Mouse (Mus musculus): Measurements from ENCODE around the gene Nfe2. TPM values are rescaled to one million over a fixed set of nuclear protein-coding genes. Genes with fewer than 3 reads are reported as not detected.

Nfe2 gene
- 1.1 TPM for polyA plus RNA-seq (2017; shearing (Covaris generic))

DNA sequence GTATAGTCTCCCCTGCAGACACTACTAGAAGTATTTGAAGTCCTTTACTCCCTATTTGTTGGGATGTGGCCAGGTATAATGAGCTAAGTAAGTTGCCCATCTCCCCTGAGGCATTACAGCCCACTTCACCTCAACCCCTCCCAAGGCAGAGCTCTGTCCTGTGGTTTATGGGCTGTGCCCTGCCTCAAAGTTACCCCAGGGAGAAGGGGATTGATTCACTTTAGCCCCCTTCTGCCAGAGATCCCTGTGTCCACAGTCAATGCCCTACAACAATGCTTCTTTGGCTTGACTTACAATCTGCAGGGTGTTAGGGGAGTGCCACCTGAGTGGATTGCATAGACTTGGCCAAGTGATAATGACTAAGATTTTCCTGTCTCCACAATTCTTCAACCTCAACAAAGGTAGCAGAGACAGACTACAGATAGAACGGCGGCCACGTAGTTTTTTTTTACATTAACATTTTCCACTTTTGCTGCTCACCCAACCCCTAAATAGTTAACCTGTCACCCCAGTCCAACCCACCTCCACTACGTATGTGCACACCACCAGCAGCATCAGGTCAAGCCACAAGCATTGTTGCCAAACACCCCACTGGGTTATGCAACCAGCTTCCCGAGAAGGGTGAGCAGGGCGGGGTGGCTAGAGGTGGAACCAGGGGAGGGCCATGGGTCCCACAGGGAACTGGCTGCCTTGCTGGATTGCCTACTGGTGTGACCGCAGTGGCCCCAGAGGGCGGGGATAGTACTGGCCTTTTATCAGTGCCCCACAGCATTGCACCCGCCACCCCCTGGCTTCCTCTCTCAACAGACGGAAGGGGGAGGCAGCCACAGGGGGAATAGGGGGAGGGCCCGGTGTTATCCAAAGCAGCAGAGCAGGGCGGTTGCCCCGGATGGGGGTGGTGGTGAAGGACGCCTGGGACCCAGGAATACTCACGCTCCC is at the start of gene Nfe2:
Gene Nfe2 (minus strand): TSS at position 614 of the 939 bp plus-strand sequence.

DNA sequence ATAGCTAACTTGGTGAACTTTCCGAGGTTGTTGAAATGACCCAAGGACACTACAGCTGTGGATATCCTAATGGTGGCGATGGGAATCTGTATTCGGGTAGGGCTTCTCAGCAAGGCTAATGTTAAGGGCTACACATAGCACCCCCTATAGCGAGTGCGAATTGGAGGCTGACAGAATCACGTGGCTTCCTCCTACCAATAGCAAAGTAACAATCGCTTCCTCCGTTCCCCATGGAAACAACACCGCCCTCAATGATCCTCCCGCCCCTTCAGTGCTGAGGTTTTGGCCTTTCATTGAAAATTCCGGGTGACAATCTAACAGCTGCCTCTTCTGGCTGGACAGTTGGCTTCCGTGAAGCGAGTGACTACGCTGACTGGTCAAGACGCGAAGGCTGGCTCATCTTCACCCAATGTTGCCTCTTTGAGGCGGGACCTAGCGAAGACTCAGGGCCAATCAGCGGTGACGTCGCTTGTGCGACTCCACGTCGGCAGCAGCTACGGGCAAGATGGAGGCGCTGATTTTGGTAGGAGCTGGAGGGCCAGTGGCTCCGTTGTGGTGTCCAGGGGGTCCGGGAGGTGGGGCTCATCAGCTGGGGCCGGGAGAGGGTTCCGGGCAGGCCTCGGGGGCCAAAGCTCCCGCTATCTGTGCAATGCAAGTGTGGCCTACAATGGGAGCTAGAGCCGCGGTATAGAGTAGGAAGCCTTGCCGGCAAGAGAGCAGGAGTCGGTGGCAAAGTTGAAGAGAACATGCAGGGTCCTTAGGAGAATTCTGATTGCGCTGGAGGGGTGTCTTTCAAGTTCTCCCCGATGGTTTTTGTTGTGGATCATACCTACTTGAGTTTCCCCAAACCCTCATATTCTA is 14.4 kb upstream of the Nfe2 start, which contains the start of gene Copz1:
Gene Copz1 (plus strand): TSS at position 296 of the 861 bp plus-strand sequence.

DNA sequence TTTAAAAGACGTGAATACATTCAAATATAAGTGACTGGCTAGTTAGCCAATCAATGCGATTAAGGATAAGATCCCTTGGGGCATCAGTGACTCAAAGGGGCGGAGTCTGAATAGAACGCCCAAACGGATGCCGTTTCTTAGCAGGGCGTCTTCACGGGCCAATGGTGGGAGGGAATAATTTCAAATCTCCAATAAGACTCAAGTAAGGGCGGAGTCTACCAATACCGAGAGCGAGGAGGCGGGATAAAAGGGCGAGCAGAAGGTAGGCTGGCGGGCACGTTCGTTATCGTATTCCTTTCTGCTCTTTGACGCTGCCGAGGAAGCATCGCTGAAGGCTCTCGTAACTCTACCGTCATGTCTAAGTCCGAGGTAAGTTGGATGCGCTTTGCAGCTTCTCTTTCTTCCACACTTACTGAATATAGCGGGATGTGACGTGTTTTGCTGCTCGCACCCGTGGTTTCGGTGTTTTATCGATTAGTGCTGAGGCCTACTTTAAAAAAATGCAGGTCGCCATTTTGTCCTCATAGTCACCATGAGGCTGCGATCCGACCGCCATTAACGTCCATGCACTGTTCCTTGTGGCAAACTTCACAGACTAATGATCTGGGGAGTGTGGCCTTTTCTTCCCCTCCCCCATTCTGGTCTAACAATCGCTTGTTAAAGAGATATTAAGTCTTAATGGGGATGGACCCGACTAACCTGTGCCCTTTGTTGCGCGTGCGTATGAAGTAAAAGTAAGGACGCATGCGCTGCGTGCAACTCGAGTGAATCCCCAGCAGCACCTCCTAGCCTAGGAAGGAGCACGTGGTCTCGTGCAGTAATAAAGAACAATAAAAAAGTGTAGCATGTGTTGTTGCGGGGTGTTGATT is 17.8 kb downstream of the Nfe2 start, which contains the start of gene Hnrnpa1:
Gene Hnrnpa1 (plus strand): TSS at position 273 of the 869 bp plus-strand sequence.

DNA sequence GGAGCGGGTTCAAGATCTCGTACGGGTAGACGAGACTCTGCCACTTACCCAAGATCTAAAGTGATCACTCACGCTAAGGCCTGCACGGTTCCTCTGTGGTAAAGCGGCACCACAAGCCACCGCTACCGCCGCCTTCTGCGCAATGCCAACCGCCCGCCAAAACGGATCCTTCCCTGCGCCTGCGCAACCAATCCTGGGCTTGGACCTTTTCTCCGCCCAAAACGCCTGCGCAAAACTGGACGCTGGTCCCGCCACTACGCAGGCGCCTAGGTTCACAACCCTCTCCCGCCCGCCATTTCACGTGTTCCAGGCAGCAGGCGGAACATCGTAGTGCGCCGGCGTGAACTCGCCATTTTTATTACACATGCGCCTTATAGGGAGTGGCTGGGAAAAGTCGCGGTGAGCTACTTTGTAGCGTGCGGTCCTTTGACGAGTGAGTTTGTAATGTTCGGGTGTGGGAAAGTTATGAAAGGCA is 18.5 kb downstream of the Nfe2 start, which contains the start of gene Cbx5:
Gene Cbx5 (minus strand): TSS at position 132 of the 475 bp plus-strand sequence.

Other genes starting within 250 kb of the Nfe2 start
- gene Hoxc4, start 239.5 kb downstream of the Nfe2 start, polyA plus RNA-seq (2017; shearing (Covaris generic)): not detected
- gene Smug1, start 91.3 kb downstream of the Nfe2 start, polyA plus RNA-seq (2017; shearing (Covaris generic)): 12.6 TPM
- 22.5 TPM for gene Cbx5, start 18.6 kb downstream of the Nfe2 start, polyA plus RNA-seq (2017; shearing (Covaris generic))
- gene Hnrnpa1, start 18.0 kb downstream of the Nfe2 start, polyA plus RNA-seq (2017; shearing (Covaris generic)): 147 TPM
- gene Copz1, start 14.3 kb upstream of the Nfe2 start, polyA plus RNA-seq (2017; shearing (Covaris generic)): 187 TPM
- not detected for gene Gpr84, start 52.2 kb upstream of the Nfe2 start, polyA plus RNA-seq (2017; shearing (Covaris generic))
- 0.20 TPM for gene Zfp385a, start 81.7 kb upstream of the Nfe2 start, polyA plus RNA-seq (2017; shearing (Covaris generic))
- gene Itga5, start 108.4 kb upstream of the Nfe2 start, polyA plus RNA-seq (2017; shearing (Covaris generic)): 5.9 TPM
- not detected for gene Gtsf1, start 172.1 kb upstream of the Nfe2 start, polyA plus RNA-seq (2017; shearing (Covaris generic))
- not detected for gene Gtsf2, start 190.1 kb upstream of the Nfe2 start, polyA plus RNA-seq (2017; shearing (Covaris generic))
- gene Nckap1l, start 195.4 kb upstream of the Nfe2 start, polyA plus RNA-seq (2017; shearing (Covaris generic)): 189 TPM
- gene Pde1b, start 244.6 kb upstream of the Nfe2 start, polyA plus RNA-seq (2017; shearing (Covaris generic)): 2.6 TPM

Measured in activated CD4-positive, CD25-positive, alpha-beta regulatory T cell, adult 9 weeks (primary cell).